Mouse (Mus musculus): ENCODE measurements at regions not wholly inside any gene's neighbourhood (a gene's known extent, or its start where the extent isn't known, plus 50 kb on each side); places are given as distances from the start of the nearest gene placed in this dataset.

DNA sequence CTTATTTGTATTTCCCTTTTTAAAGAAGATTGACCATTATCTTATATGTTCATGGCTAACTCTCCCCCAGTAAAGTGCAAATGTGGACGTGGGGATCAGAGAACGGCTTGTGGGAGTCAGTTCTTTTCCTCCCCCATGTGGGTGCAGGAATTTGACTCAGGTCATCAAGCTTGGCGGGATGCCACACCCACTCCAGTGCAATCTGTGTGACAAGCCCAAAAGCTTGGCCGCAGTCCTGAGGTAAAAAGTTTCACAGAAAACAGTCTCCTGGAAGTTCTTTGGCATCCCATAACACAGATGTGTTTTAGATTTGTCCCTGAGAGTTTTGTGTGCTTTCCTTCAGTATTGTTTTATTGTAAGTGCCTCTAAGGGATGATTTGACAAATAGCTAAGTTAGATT lies 144.6 kb upstream of the Fbxl17 start:
- TF ChIP-seq MYOD1 (IDR thresholded peaks at IDR 0.05; ENCODE audit: control insufficient read depth, insufficient read length, low read depth) (no peak), CTCF (IDR thresholded peaks at IDR 0.05; ENCODE audit: control insufficient read depth, insufficient read depth, insufficient read length) (no peak)
